Mouse (Mus musculus) kidney, adult 2 months (tissue): ENCODE measurements around the gene Pomc. TPM values are rescaled to one million over a fixed set of nuclear protein-coding genes. Genes with fewer than 3 reads are reported as not detected.
"Not testable (repeated sequence)": the region's sequence is repeated elsewhere in the genome, so short reads cannot be mapped to it uniquely, and the experiment has no call there.

ENCODE experiments used
- DNase-seq: peaks from one replicate; pipeline ENCODE4 v3.0.0; 2021
- H3K27ac ChIP-seq: fragments of 200-500 bp; 2 replicates; pipeline ENCODE4 v1.5.1; 2012; ENCODE audit warnings: low read depth, low read length, control low read depth, inconsistent platforms; ENCODE audit not compliant: insufficient read depth
- H3K27me3 ChIP-seq: fragments of 200-500 bp; replicated peaks from 2 replicates; pipeline ENCODE4 v1.6.1; 2012; ENCODE audit warnings: mild to moderate bottlenecking, moderate library complexity, low read length, inconsistent platforms; ENCODE audit not compliant: control insufficient read depth, insufficient read depth
- H3K36me3 ChIP-seq: fragments of 200-500 bp; 2 replicates; pipeline ENCODE4 v1.6.1; 2012; ENCODE audit warnings: mild to moderate bottlenecking, moderate library complexity, low read length, inconsistent platforms; ENCODE audit not compliant: control insufficient read depth, insufficient read depth
- H3K4me1 ChIP-seq: fragments of 200-500 bp; 2 replicates; pipeline ENCODE4 v1.6.1; 2011; ENCODE audit warnings: low read length; ENCODE audit not compliant: control insufficient read depth, insufficient read depth
- H3K4me3 ChIP-seq: fragments of 200-500 bp; 2 replicates; pipeline ENCODE4 v1.5.1; 2011; ENCODE audit warnings: mild to moderate bottlenecking, low read depth, low read length, control low read depth; ENCODE audit not compliant: insufficient read depth
- CTCF ChIP-seq: fragments of 200-500 bp; conservative IDR thresholded peaks from 2 replicates; pipeline ENCODE4 v1.5.1; 2011; ENCODE audit warnings: low read depth, mild to moderate bottlenecking, control low read depth, low read length, moderate library complexity, mixed read lengths; ENCODE audit not compliant: insufficient read depth, insufficient read length
- POLR2A ChIP-seq: fragments of 200-500 bp; IDR thresholded peaks from one replicate; pipeline ENCODE4 v1.6.1; 2011; ENCODE audit warnings: low read depth, low read length, control low read depth
- WGBS: fragments of 180-500 bp; shearing (Covaris S2); methylation state at CpG from one replicate; pipeline ENCODE4 v1.1.7; 2018; 5-methylcytosine and 5-hydroxymethylcytosine counted together
- polyA plus RNA-seq: library from polyadenylated mRNA; depleted of rRNA; stranded (reverse); fragments of >200 nt; gene quantifications from 2 replicates; pipeline ENCODE4 v1.2.3, GENCODE M21; 2012

Gene Pomc
- polyA plus RNA-seq, 1 experiment: 1.1 TPM

- Histone ChIP-seq H3K27me3 (no peaks in the 10 kb centered on the region), H3K27ac (no peak overlapping the region), H3K4me1 (no peaks in the 10 kb centered on the region), H3K36me3 (no peaks in the 10 kb centered on the region), H3K4me3 (no peak overlapping the region)
- WGBS: 96% methylated on average over 4 of the region's 4 CpGs
- no peak for DNase-seq
- no peak for TF ChIP-seq CTCF
- no peak for TF ChIP-seq POLR2A
Observed at GRCm38 (mm10) chr12:3967196-3967595, 12.4 kb downstream of the Pomc start.

- Histone ChIP-seq H3K36me3 (no peaks in the 10 kb centered on the region), H3K4me3 (no peak overlapping the region), H3K27me3 (no peaks in the 10 kb centered on the region), H3K4me1 (no peaks in the 10 kb centered on the region), H3K27ac (no peak overlapping the region)
- no peak for DNase-seq
- WGBS: 71% methylated on average over 9 of the region's 9 CpGs
- no peak for TF ChIP-seq POLR2A
- no peak for TF ChIP-seq CTCF
Observed at GRCm38 (mm10) chr12:3968380-3968779, 13.6 kb downstream of the Pomc start.

- not testable (repeated sequence) for H3K27me3 ChIP-seq, H3K4me3 ChIP-seq, DNase-seq, H3K36me3 ChIP-seq, H3K27ac ChIP-seq, H3K4me1 ChIP-seq
- WGBS: 95% methylated on average over 6 of the region's 6 CpGs
Observed at GRCm38 (mm10) chr12:3973169-3973568, 18.4 kb downstream of the Pomc start.

GRCm38 (mm10) chr12:3980991-3981349, 26.2 kb downstream of the Pomc start:
- no peaks in the 10 kb centered on the region for H3K27me3 ChIP-seq
- peak overlapping the region; percentile 71; the same call in 1 of the 2 replicates for H3K4me3 ChIP-seq
- H3K27ac ChIP-seq: no peak overlapping the region

GRCm38 (mm10) chr12:3981350-3982131, 26.8 kb downstream of the Pomc start:
- DNase-seq: peak; percentile 89
- Histone ChIP-seq H3K4me3 (peak overlapping the region; percentile 71), H3K27ac (no peak overlapping the region), H3K27me3 (no peaks in the 10 kb centered on the region), H3K36me3 (no peaks in the 10 kb centered on the region), H3K4me1 (no peaks in the 10 kb centered on the region)
- WGBS: 1% methylated on average over 41 of the region's 41 CpGs
- TF ChIP-seq POLR2A: no peak
- no peak for TF ChIP-seq CTCF

More at GRCm38 (mm10) chr12:3980991-3981349, 26.2 kb downstream of the Pomc start:
- no peaks in the 10 kb centered on the region for H3K36me3 ChIP-seq
- H3K4me1 ChIP-seq: no peaks in the 10 kb centered on the region
- WGBS: 85% methylated on average over 1 of the region's 1 CpGs
- no peak for DNase-seq
- no peak for TF ChIP-seq CTCF
- TF ChIP-seq POLR2A: no peak

- H3K36me3 ChIP-seq: no peaks in the 10 kb centered on the region
- no peak overlapping the region for H3K27ac ChIP-seq
- H3K27me3 ChIP-seq: no peaks in the 10 kb centered on the region
- 31% methylated on average over 6 of the region's 6 CpGs for WGBS
- no peak overlapping the region for H3K4me3 ChIP-seq
- H3K4me1 ChIP-seq: no peaks in the 10 kb centered on the region
- TF ChIP-seq CTCF: no peak
- no peak for TF ChIP-seq POLR2A
- DNase-seq: peak; percentile 65
Observed at GRCm38 (mm10) chr12:3982257-3982656, 27.5 kb downstream of the Pomc start.

GRCm38 (mm10) chr12:3983736-3984135, 29.0 kb downstream of the Pomc start:
- Histone ChIP-seq H3K36me3 (no peaks in the 10 kb centered on the region), H3K27me3 (no peaks in the 10 kb centered on the region), H3K4me3 (no peak overlapping the region), H3K27ac (no peak overlapping the region), H3K4me1 (no peaks in the 10 kb centered on the region)
- TF ChIP-seq POLR2A: no peak
- peak; percentile 28; the same call in 1 of the 2 replicates for TF ChIP-seq CTCF
- 6% methylated on average over 1 of the region's 1 CpGs for WGBS
- peak; percentile 73 for DNase-seq

GRCm38 (mm10) chr12:3984446-3984845, 29.7 kb downstream of the Pomc start:
- TF ChIP-seq CTCF (no peak), POLR2A (no peak)
- WGBS: 77% methylated on average over 9 of the region's 9 CpGs
- Histone ChIP-seq H3K27me3 (no peaks in the 10 kb centered on the region), H3K27ac (no peak overlapping the region), H3K4me3 (no peak overlapping the region), H3K4me1 (no peaks in the 10 kb centered on the region), H3K36me3 (no peaks in the 10 kb centered on the region)
- DNase-seq: no peak
